Mouse (Mus musculus) heart, postnatal 0 days (tissue): ENCODE measurements at regions not wholly inside any gene's neighbourhood (a gene's known extent, or its start where the extent isn't known, plus 50 kb on each side); places are given as distances from the start of the nearest gene placed in this dataset.

ENCODE experiments used
- CTCF ChIP-seq: IDR thresholded peaks from 2 replicates; pipeline ENCODE4 v1.5.1; 2016; ENCODE audit warnings: antibody characterized with exemption, control low read depth, low read depth
- EP300 ChIP-seq: IDR thresholded peaks from 2 replicates; pipeline ENCODE4 v1.6.1; 2016; ENCODE audit warnings: antibody characterized with exemption, low read depth

- no peak for TF ChIP-seq CTCF
- no peak for TF ChIP-seq EP300
Measured at GRCm38 (mm10) chr10:37243136-37243535, 104.4 kb upstream of the Marcks start.
